Mouse (Mus musculus) frontal cortex, postnatal 14 days (tissue): ENCODE results near the gene Emb.
"Not testable (repeated sequence)": the region's sequence is repeated elsewhere in the genome, so short reads cannot be mapped to it uniquely, and the experiment has no call there.

Source experiments
- DNase-seq, 2 experiments: peaks; one replicate each; pipeline ENCODE4 v3.0.0; 2022; ENCODE audit warnings: low spot score in 2 of 2

The Emb gene

DNA sequence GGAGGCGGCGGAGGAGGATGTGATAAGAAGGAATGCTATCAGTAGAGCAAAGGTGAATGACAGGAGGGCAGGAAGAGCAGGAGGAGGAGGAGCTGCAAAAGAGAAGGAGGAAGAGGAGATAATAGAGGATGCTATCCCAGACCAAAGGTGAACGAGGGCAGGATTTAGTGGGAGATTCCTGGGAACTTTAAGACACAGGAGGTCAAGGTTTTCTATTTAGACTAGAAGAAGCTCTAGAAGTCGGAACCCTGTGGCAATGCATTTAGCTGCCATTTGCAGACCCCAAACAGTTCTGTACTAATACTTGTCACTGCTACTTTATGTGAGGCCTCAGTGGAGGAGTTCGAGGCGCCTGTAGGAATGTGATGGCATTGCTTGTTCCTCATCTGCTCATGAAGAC, at the start of gene Emb:
Gene Emb, plus strand, starts transcription at position 301 of the 400 bp plus-strand sequence.
- DNase-seq, result no peak

DNA sequence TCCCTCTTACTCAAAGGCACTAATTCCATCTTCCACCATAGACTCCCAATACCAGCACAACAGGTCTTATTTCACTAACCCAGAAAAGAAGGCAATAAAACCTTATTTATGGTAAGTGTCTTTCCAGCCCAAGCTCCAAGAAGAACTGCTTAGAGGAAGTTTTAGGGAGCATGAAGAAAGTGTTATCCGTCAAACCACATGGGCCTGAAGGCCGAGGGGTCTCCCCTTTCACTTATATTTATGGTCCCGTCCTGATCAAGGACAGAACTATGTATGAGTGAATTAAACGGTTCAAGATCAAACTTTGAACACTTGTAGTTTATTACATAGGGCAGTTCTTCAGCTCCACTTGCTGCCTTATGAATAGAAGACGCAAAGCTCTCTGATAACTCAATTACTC, 44.4 kb upstream of the Emb start:
- no peak for DNase-seq

DNA sequence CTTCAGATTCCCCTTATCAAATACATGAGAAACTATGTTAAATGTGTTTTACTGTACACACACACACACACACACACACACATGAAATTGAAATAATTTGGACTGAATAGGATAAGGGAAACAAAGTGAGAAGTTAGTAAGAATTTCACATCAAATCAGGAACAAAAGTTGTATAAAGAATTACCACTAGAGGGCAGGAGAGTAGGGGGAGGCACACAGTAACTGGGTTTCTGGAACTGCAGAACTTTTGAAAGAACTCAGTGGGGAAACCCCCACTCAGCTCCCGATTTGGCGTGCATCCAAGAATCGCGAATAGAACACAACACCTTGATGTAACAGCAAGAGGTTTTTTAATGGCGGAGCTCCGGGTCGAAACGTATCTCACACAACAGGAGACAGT, 43.3 kb upstream of the Emb start:
- no peak for DNase-seq

DNA sequence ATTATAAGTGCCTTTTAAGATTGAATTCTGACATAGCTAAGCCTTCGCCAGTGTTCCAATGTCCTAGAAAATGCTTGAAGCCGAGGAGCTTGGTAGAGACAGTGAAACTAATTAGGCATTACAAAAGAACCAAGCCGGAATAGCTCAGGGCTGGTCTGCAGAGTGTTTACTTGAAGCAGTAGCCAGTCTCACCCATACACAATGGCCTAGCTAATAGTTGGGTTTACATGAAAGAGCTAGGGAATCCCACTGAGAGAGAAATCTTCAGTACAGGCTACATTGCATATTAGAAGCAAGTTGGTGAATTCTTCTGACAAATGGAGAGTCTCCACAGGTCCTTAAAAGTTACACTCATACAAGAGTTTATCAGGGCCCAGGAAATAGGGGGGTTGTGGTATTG, 27.4 kb upstream of the Emb start:
- not testable (repeated sequence) for DNase-seq

DNA sequence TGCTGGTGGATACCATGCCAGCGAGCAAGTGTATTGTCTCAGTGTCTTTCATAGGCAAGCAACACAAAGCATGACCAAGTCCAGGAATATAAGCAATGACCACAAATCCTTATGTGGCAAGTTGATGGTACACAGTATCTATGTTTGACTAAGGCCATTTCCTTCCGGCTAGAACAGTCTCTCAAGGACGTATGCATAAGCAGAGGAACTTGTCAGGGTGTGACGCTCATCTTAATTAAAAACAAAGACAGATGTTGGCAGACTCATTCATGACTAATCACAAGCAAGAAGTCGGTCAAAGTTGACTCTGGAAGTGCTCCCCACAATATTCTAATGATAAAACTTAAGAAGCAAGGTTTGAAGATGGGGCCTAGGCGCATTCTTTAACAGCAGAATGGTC, 25.0 kb upstream of the Emb start:
- DNase-seq, result no peak

DNA sequence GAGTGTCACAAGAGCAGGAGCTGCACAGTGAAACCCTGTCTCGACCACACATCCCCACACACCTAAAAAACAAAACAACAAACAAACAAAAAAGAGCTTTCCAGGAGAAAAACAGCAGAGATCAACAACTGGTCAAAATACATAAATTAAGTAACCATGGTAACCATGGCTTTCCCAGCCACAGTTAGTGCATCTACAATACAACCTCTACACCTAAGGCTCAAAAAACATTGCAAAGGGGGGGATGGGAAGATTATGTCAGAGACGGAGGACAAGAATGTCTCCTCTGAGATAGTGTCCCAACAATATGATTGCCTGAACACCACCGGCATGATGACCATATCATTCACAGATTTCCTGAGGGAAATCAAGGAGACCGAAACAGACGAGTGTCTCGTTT, 23.0 kb upstream of the Emb start:
- DNase-seq, result no peak

DNA sequence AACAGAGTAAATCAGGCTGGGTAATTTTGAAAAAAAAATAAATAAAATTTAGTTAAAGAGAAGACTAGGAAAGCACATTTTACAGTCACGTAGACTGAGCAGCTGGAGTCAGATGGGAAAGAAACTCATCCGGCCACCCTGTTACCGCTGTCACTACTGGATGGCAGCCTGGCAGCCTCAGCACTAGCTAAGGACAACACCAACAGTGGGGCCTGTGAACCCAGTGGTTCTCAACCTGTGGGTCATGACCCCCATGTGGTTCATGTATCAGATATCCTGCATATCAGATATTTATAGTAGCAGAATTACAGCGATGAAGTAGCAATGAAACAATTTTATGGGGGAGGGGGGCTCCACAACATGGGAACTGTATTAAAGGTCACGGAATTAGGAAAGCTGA, 16.2 kb upstream of the Emb start:
- no peak for DNase-seq

DNA sequence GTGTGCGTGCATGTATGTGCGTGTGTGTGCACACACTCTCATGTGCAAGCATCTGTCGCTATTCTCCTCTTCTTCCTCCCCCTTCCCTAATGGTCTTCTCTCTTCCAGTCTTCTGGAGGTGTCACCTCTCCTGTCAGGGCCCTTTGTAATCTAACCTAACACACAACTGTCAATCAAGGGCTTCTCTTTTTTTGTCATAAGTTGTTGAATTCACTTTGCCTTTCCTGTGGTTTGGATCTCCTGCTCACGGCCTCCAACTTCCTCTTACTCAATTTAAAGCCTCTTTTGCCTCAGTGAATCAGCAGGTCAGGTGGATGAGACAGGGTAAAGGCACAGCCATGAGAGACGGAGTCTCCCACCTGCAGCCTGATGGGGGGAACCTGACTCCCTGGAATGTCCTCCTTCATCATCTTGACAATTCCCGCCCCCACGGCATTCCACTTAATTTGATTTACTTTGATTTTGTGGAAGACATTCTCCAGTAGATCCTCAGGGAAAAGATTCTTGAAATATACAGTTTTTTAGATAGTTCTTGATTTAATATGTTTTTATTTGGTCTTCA, 14.8 kb upstream of the Emb start:
- no peak for DNase-seq

DNA sequence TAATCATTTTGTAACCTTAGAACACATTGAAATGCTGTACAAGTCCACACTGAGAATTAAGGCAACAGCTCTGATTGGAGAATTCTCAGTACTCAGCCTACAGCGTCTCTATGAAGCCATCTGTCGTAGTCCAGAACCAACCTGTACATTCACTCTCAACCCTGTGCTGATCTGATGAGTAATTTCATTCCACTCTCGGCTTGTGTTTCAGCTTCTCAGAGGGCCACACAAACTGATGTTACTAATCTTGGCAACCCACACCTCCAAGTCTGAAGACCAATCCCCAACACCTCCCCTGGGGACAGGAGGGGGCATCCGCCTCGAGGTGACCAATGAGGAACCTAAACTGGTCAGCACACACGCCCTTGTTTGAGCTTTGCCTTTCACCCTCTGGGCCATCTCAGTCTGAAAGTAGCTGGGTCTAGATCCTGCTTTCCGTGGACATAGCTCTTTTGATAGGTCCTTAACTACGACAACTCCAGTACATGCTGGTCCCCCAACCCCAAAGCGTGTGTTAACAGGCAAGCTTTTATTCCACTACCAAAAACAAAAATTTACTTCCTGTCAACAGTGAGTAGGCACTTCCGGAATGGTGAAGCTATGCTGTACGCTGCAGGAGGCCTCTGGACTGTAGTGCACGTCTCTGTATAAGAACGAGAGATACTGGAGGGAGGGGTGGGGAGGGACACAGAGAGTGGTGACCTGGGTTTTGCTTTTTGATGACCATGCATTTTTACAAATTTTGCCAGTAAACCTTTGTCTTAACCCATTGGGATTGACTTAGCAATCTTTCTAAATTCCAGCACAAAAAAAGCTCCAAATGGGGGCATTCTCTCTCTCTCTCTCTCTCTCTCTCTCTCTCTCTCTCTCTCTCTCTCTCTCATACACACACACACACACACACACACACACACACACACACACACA, 12.5 kb upstream of the Emb start:
- DNase-seq, result no peak

DNA sequence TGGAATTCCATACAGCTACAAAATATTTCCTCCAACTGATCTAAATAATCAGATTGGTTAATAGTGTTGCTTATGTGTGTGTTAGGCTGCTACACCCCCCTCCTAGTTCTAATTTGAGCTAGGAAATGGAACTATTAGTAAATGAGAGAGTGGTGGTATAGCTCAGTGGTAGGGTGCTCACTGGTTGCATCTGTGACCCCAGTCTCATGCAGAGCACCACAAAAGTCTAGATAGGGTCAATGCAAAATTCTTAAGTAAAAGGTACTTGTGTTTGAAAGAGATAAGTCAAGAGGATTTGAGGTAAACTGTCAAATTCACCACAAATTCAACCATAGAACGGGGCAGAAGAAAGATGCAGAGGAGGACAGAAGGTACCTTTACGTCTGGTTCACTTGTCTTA, 10.7 kb upstream of the Emb start:
- DNase-seq, result no peak

DNA sequence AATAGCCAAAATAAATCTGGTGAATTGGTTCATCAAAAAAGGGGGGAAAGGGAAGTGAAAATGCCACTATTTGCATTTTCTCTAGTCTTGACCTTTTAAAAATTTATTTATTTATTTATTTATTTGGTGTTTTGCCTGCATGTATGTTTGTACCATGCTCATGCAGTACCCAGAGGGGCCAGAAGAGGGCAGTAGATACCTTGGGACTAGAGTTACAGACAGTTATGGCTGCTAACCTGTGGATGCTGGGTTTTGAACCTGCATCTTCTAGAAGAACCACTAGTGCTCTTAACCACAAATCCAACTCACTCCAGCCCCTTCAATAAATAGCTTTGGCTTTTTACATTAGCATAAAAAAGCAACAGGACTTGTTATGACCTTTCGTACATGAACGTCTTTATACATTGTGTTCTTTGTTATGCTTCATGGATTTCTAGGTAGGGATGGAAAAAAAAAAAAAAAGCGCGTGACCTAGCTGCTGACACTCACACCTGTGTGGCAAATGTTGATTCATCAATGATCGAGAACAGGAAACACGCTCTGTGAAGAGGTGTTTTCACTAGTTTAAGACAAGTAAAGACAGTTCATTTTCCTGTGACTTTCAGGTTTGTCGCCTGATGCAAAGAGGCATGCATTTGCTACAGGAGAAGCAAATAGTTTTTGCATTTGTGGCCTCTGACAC, 9.8 kb upstream of the Emb start:
- DNase-seq, result peak; percentile 48 to 67

DNA sequence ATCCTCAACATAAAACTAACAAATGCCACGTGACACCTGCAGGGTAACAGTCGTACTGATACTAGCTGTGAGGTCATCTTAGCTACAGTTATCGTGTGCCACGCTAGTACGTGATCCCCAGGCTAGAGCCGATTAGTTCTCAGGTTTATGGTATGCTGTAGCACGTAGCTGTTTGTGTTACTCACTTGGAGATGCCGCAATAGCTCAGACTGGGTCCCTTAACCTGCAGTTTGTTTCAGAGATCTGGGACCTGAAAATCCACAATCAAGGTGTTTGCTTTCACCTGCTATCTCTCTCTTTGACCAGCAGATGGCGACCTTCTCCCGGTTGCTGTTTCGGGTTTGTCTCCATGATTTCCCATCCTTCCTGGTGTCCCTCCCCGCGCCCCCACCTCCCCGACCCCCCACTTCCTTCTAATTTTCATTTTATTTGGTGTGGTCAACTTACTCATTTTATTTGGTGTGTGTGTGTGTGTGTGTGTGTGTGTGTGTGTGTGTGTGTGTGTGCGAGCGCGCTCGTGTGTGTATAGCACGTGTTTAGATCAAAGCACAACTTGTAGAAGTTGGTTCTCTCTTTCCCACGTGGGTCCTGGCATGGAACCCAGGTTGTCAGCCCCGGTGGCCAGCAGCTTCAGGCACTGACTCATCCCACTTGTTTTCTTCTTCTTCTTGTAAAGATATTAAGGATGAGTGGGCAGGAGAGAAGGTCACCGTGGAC, 5.4 kb upstream of the Emb start:
- DNase-seq, result no peak

DNA sequence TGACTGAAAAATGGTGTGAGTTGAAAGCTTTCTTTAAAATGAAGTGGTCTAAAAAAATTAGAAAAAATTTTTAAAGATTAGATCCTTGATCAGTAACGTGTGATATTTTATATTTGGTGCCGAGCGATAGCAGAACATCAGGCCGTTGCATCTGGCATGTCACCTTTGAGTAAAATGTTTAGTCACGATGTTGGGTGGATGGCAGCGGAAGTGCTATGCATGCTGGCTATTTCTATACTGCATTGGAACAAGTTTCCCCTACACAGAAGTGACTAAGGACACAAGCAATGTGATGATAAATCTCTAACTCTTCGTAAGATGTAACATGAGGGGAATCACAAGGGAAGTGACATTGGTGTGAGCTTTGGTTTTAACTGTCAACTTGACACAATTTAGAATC, 3.7 kb upstream of the Emb start:
- DNase-seq, result no peak

DNA sequence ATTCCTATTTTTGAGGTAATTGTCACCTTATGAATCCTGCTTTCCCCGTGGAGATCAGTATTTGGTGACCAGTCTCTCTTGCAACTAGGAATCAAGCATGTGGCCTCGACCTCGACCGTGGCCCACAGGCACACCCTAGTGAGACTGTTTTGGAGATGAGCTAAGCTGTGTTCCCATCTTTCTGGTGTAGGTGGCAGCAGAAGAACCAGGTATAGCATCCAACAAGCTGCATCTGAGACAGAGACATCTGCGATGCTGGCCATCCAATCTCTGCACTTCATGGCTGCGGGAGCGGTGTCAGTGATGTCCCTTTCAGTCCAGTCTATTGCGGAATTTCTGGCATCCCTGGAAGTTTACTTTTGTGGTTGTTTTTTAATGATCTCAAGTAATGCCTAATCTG, 2.3 kb upstream of the Emb start:
- no peak for DNase-seq

DNA sequence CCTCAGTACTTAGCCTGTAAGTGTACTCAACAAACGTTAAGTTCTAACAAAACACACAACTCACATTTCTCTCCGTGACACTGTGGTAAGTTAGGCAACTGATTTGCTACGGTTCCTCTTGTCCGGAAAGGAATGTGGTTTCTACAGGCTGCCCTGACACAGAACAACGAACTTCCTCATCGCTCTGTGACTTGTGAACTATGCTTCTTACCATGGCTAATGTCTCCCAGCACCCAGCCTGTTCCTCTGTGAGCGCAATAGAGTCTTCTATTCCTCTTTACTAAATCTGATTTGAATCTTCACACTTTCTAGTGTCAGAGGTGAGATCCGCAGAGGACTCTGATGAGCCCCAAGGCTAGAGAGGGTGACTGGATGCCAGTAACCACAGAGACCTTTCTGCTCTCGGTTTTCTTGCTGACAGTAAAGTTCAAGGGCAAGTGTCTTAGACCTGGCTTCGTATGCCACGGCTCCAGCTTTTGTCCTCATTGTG, 3.1 kb downstream of the Emb start:
- no peak for DNase-seq

DNA sequence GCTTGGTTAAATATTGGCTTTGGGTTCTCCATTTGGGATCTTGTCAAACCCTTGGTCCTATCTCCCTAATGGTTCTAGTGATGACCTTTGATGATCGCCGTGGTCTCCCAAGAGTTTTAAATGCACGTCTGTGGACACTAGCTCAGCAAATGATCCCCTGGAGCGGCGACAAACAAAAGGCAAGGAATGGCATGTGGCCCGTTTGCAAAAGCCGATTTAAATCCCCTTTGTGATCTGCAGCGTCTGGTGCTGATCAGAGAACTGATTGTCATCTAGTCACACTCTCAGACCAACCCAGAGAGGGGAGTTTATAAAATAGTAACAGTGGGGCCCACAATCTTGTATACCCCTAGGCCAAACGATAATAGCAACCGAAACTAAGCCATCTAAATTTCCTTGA, 7.1 kb downstream of the Emb start:
- no peak for DNase-seq

DNA sequence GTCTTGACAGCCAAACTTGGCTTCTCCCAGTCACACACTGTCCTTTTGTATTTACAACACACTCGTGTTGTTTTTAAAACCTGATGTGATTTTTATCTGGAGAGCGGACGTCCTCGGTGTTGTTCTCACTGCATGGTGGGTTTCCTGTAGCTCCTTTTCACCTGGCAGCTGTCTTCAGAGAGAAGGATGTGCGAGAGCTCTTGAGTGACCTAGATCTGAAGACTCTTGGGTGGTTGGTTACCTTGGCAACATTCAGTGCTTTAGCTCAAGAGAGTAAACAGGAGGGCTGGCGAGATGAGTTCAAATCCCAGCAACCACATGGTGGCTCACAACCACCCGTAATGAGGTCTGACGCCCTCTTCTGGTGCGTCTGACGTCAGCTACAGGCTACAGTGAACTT, 7.8 kb downstream of the Emb start:
- DNase-seq, result no peak

DNA sequence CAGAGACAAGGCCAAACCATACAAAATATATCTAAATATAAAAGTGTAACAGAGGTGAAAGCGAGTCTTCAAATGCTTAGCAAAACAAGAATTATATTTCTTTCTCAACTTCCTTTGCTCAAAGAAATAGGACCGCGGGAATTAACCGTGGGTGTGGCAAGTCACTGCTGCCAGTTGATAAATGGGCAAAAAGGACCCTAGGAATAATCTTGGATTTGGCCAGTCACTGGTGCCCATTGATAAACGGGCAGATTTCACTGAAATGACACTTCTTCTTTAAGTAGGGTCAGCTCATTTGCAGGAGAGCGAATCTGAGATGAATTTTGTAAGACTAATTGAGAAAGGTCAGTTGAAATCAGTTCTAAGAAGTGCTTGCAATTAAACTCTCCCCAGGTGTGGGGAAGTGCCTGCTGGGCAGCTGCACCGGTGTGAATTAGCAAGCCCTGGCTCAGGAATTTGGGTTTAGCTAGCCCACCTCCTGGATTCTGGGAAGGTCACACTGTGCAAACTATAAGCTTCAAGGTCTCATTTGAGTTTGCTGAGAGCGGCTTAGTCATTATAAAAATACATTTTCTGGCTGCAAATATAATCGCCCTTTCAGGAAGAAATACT, 8.5 kb downstream of the Emb start:
- DNase-seq, result no peak

DNA sequence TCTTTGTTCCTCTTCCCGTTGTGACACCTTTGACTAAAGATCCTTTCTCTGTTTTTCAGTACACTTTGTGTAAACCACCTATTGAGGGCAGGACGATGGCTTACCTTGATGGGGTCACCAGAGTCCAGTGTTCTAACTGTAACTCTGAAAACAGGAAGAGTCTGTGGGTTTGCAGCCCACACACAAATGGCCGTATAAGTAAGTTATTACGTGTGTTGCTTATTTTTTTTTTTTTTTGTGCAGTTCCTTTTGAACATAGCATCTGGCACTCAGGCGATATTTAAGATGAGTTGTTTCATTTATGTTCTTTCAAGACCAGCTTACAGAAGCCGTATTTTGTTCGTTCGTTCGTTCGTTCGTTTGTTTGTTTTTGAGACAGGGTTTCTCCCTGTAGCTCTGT, 9.3 kb downstream of the Emb start:
- DNase-seq, result no peak

DNA sequence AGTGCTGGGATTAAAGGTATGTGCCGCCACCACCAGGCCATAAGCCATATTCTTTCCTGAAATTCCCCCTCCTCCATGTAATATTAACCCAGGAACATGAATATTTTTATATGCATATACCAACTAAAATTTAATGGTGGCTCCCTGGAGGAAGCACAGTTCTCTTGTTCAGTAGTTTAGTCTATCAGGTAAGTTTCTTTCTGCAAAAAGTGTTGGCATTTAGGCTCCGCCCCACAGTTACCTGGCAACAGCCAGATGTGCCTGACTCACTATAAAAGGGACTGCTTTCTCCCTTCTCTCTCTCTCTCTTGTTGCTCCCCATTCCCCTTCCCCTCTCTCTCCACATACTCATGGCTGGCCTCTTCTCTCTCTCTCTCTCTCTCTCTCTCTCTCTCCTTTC, 9.8 kb downstream of the Emb start:
- DNase-seq, result no peak

DNA sequence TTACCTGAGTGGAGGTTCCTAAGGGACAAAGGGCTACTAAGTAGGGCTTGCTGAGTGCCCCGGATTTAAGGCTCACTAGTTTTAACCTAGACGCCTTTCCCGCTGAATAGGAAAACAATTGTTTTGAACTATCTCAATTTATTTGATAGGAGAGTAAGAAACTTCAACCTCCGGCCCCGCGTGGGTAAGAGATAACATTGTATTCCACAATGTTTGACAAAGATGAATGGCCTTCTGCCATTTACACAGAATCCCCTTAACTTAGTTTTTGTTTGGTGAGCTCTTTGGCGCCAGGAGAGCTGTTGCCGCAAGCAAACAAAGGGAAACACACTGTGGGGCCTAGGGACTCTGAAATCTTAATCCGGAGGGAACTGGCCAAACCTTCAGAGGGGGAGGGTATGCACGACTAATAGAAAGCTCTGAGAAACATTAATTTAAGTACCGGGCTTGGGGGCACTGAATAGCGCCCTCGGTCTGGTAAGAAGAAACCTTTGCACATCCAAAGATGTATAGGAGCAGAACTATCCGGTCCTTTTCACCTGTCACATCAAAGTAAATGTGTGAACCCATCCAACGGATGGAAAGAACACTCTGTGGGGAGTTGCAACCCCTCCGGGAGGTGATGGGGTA, 11.7 kb downstream of the Emb start:
- DNase-seq, result no peak
